Mouse (Mus musculus) left cerebral cortex, adult 8-10 months (tissue): ENCODE data around the gene Fer. TPM values are rescaled to one million over a fixed set of nuclear protein-coding genes. Genes with fewer than 3 reads are reported as not detected.

Experiments
- DNase-seq, 2 experiments: peaks; one replicate each; pipeline ENCODE4 v3.0.0; 2022; ENCODE audit warnings: low spot score in 2 of 2
- total RNA-seq, 4 experiments: library from RNA; stranded (reverse); gene quantifications; 2 replicates each; pipeline ENCODE4 v1.2.4; 2022

Gene Fer
- total RNA-seq, 4 experiments from 2014 or later: 30.3 to 33.7 (median 30.9) TPM

GRCm38 (mm10) chr17:63974253-63974652, 111.4 kb downstream of the Fer start:
- no peak for DNase-seq

GRCm38 (mm10) chr17:63978794-63979571, 116.1 kb downstream of the Fer start:
- no peak for DNase-seq

GRCm38 (mm10) chr17:63980167-63980566, 117.3 kb downstream of the Fer start:
- DNase-seq: no peak

- no peak for DNase-seq
Observed at GRCm38 (mm10) chr17:63988710-63989109, 125.8 kb downstream of the Fer start.

- DNase-seq: no peak
Observed at GRCm38 (mm10) chr17:63991160-63991559, 128.3 kb downstream of the Fer start.

- DNase-seq: no peak
Observed at GRCm38 (mm10) chr17:63995921-63996320, 133.1 kb downstream of the Fer start.

- no peak for DNase-seq
Observed at GRCm38 (mm10) chr17:63997643-63998042, 134.8 kb downstream of the Fer start.

- no peak for DNase-seq
Observed at GRCm38 (mm10) chr17:64003444-64003843, 140.6 kb downstream of the Fer start.

GRCm38 (mm10) chr17:64005575-64006249, 142.8 kb downstream of the Fer start:
- DNase-seq: no peak

GRCm38 (mm10) chr17:64016606-64017005, 153.7 kb downstream of the Fer start:
- no peak for DNase-seq

- DNase-seq: no peak
Observed at GRCm38 (mm10) chr17:64018240-64018639, 155.4 kb downstream of the Fer start.

- no peak for DNase-seq
Observed at GRCm38 (mm10) chr17:64018870-64019269, 156.0 kb downstream of the Fer start.

- DNase-seq: no peak
Observed at GRCm38 (mm10) chr17:64019646-64020045, 156.8 kb downstream of the Fer start.

- no peak for DNase-seq
Observed at GRCm38 (mm10) chr17:64026485-64026884, 163.6 kb downstream of the Fer start.

- no peak for DNase-seq
Observed at GRCm38 (mm10) chr17:64041771-64042170, 178.9 kb downstream of the Fer start.

- peak; percentile 42 to 85 for DNase-seq
Observed at GRCm38 (mm10) chr17:64045326-64045725, 182.5 kb downstream of the Fer start.

- no peak for DNase-seq
Observed at GRCm38 (mm10) chr17:64046557-64046956, 183.7 kb downstream of the Fer start.

- no peak for DNase-seq
Observed at GRCm38 (mm10) chr17:64050911-64051310, 188.0 kb downstream of the Fer start.

GRCm38 (mm10) chr17:64053636-64054035, 190.8 kb downstream of the Fer start:
- DNase-seq: no peak

GRCm38 (mm10) chr17:64060529-64060928, 197.7 kb downstream of the Fer start:
- DNase-seq: no peak

GRCm38 (mm10) chr17:64065243-64065642, 202.4 kb downstream of the Fer start:
- DNase-seq: no peak

- no peak for DNase-seq
Observed at GRCm38 (mm10) chr17:64077392-64077791, 214.5 kb downstream of the Fer start.

GRCm38 (mm10) chr17:64084751-64085150, 221.9 kb downstream of the Fer start:
- no peak for DNase-seq
